Mouse (Mus musculus) heart, adult 11 months (tissue): Measurements from ENCODE around the gene Cep83.
"Not testable (repeated sequence)": the region's sequence is repeated elsewhere in the genome, so short reads cannot be mapped to it uniquely, and the experiment has no call there.

Experiments used
- DNase-seq: peaks from one replicate; pipeline ENCODE4 v3.0.0; 2022

Gene Cep83

GRCm38 (mm10) chr10:94688420-94689175 lies at the start of gene Cep83:
Cep83 (plus strand) TSS chr10:94688654.
- DNase-seq = peak; percentile 99

DNA sequence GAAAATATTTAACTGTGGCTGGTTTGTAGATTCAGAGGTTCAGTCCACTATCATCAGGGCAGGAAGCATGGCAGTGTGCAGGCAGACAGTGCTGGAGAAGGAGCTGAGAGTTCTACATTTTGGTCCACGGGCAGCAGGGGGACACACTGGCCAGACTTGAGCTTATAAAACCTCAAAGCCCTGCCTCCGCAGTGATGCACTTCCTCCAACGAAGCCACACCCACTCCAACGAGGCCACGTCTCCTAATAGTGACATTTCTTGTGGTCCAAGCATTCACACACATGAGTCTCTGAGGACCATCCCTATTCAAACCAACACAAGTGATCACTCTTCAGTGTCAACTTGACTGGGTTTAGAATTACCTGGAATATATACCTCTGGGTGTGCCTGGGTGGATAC lies 49.2 kb upstream of the Cep83 start:
- DNase-seq = no peak

GRCm38 (mm10) chr10:94640067-94640466 lies 48.4 kb upstream of the Cep83 start:
- no peak for DNase-seq

- no peak for DNase-seq
Observed at GRCm38 (mm10) chr10:94664036-94664435, 24.4 kb upstream of the Cep83 start.

DNA sequence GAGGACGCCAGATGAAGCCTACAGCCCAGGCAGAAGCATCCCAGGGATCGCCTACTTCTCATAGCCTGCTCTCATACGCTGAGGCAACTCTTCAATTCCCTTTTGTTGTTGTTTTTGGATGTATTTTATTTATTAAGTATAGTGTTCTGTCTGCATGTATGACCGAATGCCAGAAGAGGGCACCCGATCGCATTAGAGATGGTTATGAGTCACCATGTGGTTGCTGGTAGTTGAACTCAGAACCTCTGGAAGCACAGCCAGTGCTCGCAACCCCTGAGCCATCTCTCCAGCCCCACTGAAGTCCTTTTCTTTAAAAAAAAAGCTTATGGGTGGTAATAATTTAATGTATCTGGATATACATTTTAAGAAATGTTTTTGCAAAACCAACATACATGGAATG lies 24.0 kb upstream of the Cep83 start:
- no peak for DNase-seq

DNA sequence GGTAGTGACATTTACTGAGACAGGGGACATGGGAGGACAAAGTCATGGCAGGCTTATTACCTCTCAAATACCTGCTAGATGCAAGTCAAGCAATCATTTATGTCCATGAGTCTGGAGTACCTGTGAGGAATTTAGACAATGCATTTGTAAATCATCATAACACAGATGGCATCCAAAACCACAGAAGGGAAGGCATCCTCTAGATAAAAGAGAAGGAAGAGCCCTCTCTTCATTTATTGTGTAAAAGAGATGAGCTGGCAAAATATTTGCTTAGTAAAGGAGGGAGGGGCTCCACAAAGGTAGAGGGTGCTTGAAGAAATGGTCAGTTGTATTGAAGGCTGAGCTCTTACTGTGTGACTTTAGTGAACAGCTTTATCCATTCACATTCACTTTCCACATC lies 20.3 kb upstream of the Cep83 start:
- no peak for DNase-seq

DNA sequence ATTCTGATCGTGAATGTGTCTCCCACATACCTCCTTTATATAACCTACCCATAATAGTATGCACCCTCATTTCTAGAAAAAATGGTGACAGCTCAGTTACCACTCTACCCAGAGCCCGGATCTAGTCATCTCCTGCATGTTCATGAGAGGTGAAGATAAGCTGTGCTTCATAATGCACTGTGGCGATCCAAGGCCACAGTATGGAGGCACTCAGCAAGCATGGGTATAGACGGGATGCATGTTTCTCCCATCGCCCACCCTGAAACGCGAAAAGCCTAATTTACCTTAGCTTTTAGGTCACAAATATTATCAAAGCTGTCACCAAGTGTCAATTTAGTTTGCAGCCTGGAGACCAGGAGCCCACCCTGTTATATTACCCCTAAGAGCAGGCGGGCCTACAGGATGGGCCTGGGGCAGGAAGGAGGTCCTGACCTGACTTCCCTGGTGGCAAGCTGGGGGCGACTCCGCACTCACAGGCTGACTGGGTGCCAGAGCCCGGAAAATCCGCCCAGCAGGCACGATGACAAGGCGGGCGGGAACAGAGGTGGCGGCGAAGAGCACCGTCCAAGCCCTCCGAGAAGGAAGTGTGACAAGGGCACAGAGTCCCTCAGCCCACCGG lies 544 bp upstream of the Cep83 start:
- DNase-seq = no peak

DNA sequence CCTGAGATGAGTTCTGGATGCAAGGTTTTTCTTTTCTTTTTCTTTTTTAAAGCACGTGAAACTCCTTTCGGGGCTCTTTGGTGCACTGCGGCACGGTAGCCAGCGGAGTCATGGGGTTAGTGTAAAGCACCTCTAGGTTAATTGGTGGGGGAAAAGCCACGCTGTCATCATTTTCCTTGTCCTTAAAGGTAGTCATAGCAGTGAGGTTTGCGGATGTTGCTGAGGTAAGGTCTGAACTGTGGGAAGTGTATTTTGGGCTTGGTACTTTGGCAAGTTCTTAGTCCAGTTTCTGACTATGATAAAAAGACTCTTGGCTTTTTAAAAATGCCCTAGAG lies 689 bp downstream of the Cep83 start:
- no peak for DNase-seq

DNA sequence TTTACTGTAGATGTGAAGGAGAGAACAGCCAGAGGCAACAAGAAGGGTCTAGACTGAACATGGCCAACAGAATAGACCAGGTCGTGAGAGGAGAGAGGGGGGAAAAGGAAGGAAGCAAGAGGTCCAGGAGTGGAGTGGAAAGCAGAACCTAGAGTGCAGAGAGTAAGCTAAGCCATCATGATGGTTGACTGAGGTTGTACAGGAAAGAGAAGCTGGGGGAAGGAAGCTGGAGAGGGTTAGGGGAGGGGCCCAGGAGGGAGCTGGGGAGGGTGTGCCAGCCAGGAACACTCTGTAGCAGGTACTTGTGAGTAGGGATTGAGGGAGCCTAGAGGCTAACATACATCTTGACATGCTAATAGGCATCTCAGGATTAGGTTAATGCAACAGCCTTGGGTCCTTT lies 1.9 kb downstream of the Cep83 start:
- no peak for DNase-seq

- no peak for DNase-seq
Observed at GRCm38 (mm10) chr10:94692163-94692562, 3.7 kb downstream of the Cep83 start.

DNA sequence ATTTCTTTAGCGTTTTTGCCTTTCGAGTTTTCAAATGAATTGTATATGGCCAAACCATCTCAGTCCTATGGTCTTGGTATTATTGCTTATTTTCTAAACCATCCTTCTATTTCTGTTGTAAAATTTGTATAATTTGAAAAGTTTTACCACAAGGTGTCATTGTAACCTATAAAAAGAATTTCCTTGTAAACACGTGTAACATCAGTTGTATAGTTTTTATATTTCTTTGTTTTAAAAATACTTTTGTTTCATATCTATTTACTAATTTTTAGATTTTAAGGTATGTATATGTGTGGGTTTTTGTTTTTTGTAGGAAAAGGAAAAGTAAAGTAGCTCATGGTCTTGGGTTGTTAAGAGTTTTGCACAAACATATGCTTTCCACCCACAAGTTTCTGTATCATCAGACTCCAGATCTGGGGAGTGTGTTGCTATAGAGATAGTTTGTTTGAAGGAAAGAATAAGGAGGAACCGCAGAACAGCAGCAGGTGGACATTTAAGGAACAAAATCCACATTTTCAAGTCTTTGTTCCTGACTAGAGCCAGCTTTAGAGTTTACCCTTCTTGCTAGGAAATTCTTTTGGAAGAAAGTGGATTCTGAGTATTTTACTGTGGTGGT lies 17.3 kb downstream of the Cep83 start:
- no peak for DNase-seq

- DNase-seq = no peak
Observed at GRCm38 (mm10) chr10:94706695-94707094, 18.2 kb downstream of the Cep83 start.

- DNase-seq = no peak
Observed at GRCm38 (mm10) chr10:94709622-94710319, 21.3 kb downstream of the Cep83 start.

- no peak for DNase-seq
Observed at GRCm38 (mm10) chr10:94710320-94710695, 21.9 kb downstream of the Cep83 start.

DNA sequence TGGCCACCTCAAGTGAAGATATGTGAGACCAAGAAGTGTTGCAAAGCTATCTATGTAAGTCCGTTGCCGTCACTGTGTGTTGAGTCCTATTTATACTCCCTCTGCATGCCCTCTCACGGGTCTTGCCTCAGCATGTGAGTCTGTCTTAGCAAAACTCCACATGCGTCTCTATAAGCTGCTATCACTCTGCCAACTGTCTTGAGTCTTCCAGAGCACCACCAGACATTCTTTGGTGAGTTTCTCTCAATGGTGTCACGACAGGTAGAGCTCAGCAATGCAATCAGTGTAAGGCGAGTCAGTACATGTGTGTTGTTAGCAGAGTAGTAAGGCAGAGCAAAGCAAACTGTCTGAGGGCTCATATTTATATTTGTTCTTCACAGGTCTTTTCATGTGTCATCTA lies 31.8 kb downstream of the Cep83 start:
- no peak for DNase-seq

- not testable (repeated sequence) for DNase-seq
Observed at GRCm38 (mm10) chr10:94728053-94728452, 39.6 kb downstream of the Cep83 start.

- no peak for DNase-seq
Observed at GRCm38 (mm10) chr10:94730445-94730844, 42.0 kb downstream of the Cep83 start.

DNA sequence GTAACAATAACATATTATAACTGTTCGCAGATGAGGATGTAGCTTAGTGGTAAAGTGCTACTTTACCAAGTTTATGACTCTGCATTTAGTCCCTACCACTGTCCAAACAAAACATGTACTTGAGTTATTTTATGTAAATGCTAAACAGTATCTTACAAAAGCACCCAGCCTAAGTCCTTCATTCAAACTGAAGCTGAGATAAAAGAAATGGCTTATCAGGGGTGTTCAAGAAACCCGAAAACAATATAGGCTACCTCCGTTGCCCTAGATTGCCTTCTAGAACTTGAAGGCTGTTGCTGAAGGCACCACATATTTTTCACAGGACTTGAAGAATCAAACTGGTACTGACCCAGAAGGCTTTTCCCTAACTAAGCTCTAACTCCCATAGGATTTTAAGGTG lies 46.4 kb downstream of the Cep83 start:
- DNase-seq = no peak

DNA sequence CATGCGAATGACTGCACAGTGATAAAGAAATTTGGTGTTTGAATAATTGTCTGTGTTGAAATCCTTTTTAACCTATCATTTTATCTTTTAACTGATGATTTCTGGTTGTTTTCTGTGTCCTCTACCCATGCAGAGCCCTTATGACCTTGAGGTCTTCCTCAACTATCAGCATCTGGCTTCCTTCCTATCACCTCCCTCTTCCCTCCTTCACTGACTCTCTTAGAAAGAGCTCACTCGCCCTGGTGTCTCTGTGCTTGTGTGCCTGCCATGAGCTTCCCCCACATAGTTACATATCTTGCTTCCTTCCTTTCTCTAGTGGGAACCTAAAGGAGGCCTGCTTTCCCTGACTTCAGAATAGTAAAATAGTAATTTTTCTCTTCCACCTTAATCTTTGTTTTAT lies 51.8 kb downstream of the Cep83 start:
- no peak for DNase-seq

DNA sequence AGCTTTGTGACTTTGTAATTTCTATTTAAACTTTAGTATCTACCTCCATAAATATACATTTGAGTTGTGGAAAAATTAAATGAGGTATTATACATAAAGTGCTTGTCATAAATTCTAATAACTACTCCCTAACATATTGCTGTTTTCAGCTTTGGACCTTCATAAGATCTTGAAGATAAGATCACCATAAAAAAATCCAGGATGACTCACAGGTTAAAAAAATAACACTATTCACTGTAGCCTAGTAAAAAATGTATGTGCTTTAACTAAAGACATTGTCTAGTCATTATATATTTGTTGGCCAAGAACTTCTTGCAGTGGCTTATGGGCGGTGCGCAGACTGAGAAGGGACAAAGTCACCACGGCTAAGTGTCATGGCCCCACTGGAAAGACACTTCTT lies 53.0 kb downstream of the Cep83 start:
- no peak for DNase-seq

DNA sequence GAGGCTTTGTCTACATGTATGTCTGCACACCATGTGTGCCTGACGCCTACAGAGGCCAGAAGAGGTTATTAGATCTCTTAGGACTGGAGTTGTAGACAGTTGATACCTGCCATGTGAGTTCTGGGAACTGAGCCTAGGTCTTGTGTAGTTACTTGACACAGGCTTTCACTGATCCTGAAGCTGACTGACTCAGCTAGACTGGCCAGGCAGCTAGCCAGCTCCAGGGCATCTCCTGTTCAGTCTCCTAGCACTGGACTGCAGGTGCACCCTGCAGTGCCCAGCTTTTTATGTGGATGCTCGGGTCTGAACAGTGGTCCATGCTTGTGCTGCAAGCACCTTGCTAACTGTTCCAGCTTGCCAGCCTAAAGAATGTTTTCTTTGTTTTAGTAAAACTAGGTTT lies 58.6 kb downstream of the Cep83 start:
- DNase-seq = peak; percentile 90

DNA sequence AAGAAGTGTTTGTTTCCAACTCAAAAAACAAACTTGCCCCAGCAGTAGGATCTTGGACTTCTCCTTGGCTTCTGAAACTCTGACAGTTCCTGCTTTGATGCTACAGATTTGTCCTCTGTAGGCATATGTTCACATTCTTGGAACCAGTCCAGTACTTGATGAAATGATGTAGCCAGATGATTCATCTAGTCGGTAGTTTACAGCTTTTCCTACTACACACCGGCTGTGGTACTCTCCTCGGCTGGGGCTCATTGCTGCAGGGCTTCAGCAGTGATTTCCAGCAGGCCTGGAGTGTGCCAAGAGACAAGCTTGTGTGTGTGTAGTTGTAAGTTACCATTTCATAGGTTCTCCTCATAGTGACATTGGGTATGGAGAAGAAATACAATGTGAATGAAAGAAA lies 83.0 kb downstream of the Cep83 start:
- DNase-seq = no peak

- DNase-seq = no peak
Observed at GRCm38 (mm10) chr10:94777576-94777975, 89.1 kb downstream of the Cep83 start.

GRCm38 (mm10) chr10:94779319-94779718 lies 90.9 kb downstream of the Cep83 start:
- DNase-seq = no peak
